Comparison of ENCODE assay signal across 8 mouse cellular contexts in genomic region chr7:127746494-127747491, GRCm38 (mm10). TPM values are rescaled to one million over a fixed set of nuclear protein-coding genes. Genes with fewer than 3 reads are reported as not detected.
DNase-seq lines count a peak whose midpoint lies in the region; ATAC-seq and TF ChIP-seq lines count a peak whose summit lies in the region.

No protein-coding gene starts in this region.

- peaks cover 4% of the 10 kb centered on the region; the same call in 1 of the 2 replicates for H3K4me1 ChIP-seq in cerebellum, adult 2 months (ENCODE audit: control insufficient read depth, insufficient read depth, low read length)
- H3K4me1 ChIP-seq in kidney, postnatal 0 days (replicated peaks; ENCODE audit: insufficient read depth, low read length), result peaks cover 5% of the 10 kb centered on the region; the same call in 1 of the 2 replicates
- peaks cover 24% of the 10 kb centered on the region for H3K4me1 ChIP-seq in midbrain, embryonic 15.5 days

- TF ChIP-seq POLR2A in cerebellum, adult 2 months (IDR thresholded peaks at IDR 0.05; ENCODE audit: borderline replicate concordance, insufficient read depth, low read length), result no peak

- ATAC-seq in kidney, postnatal 0 days (replicated peaks; ENCODE audit: low FRiP score, low read depth), result peak; percentile 8; the same call in 1 of the 2 replicates
- ATAC-seq in midbrain, embryonic 15.5 days (replicated peaks), result no peak
- ATAC-seq in inflammation-experienced regulatory T-cells, adult 6 months, result no peak

- no peak for TF ChIP-seq CTCF in cerebellum, adult 2 months (IDR thresholded peaks at IDR 0.05; ENCODE audit: borderline replicate concordance, insufficient read depth, low read depth, low read length)
- no peak for TF ChIP-seq CTCF in kidney, postnatal 0 days (IDR thresholded peaks at IDR 0.05; ENCODE audit: low read depth)

- WGBS in cerebellum, adult 2 months, result 1% methylated on average over 61 of the region's 62 CpGs
- 1% methylated on average over 40 of the region's 62 CpGs for WGBS in kidney, postnatal 0 days
- under 1% methylated on average over 48 of the region's 62 CpGs for WGBS in midbrain, embryonic 15.5 days

- H3K27ac ChIP-seq in cerebellum, adult 2 months (ENCODE audit: insufficient read depth, low read length), result no peak overlapping the region
- H3K27ac ChIP-seq in kidney, postnatal 0 days, result peak overlapping the region; percentile 81
- peak overlapping the region; percentile 92 for H3K27ac ChIP-seq in midbrain, embryonic 15.5 days

- peak; percentile 41 for DNase-seq in right cerebral cortex, postnatal 14 days
- no peak for DNase-seq in right cerebral cortex, postnatal 25 days
- DNase-seq in cerebellum, adult 2 months, result peak; percentile 49 to 58
- DNase-seq in forelimb bud, embryonic 11.5 days (ENCODE audit: low read depth, low spot score), result peak; percentile 51
- DNase-seq in kidney, postnatal 0 days (ENCODE audit: low spot score), result peak; percentile 55
- DNase-seq in thymus, postnatal 4 days, result peak; percentile 70

- peak overlapping the region; percentile 82 for H3K9ac ChIP-seq in kidney, postnatal 0 days (ENCODE audit: low read depth, low read length)
- peak overlapping the region; percentile 94 for H3K9ac ChIP-seq in midbrain, embryonic 15.5 days

- H3K4me3 ChIP-seq in cerebellum, adult 2 months (replicated peaks; ENCODE audit: insufficient read depth, low read depth, low read length), result peak overlapping the region; percentile 75
- peak overlapping the region; percentile 86 for H3K4me3 ChIP-seq in kidney, postnatal 0 days (replicated peaks; ENCODE audit: low read depth, low read length)
- H3K4me3 ChIP-seq in midbrain, embryonic 15.5 days, result peak overlapping the region; percentile 94

- H3K9me3 ChIP-seq in kidney, postnatal 0 days (replicated peaks; ENCODE audit: low read length), result no peaks in the 10 kb centered on the region
- H3K9me3 ChIP-seq in midbrain, embryonic 15.5 days, result no peaks in the 10 kb centered on the region

- H3K4me2 ChIP-seq in kidney, postnatal 0 days (ENCODE audit: low read length), result peak overlapping the region; percentile 97
- H3K4me2 ChIP-seq in midbrain, embryonic 15.5 days, result peak overlapping the region; percentile 71

- peaks cover 24% of the 10 kb centered on the region for H3K36me3 ChIP-seq in kidney, postnatal 0 days (ENCODE audit: insufficient read depth, low read length)
- peaks cover 36% of the 10 kb centered on the region for H3K36me3 ChIP-seq in midbrain, embryonic 15.5 days (replicated peaks)

- no peaks in the 10 kb centered on the region for H3K27me3 ChIP-seq in cerebellum, adult 2 months (ENCODE audit: control insufficient read depth, insufficient read depth, low read length)
- H3K27me3 ChIP-seq in kidney, postnatal 0 days (ENCODE audit: insufficient read depth, low read length), result no peaks in the 10 kb centered on the region
- no peaks in the 10 kb centered on the region for H3K27me3 ChIP-seq in midbrain, embryonic 15.5 days (replicated peaks)

RNA-seq across cellular contexts. Expression of gene Fbxl19, which starts 2.5 kb away (rescaled TPM):
- polyA plus RNA-seq in cerebellum, adult 2 months (2012; rRNA removed), result 35.2 and 37.8 TPM in 2 replicates
- 2.8 and 3.5 TPM in 2 replicates for polyA plus RNA-seq in kidney, postnatal 0 days (2015; fragmentation: Nextera tagmentation; extraction: Ambion mirVana)
- polyA plus RNA-seq in midbrain, embryonic 15.5 days (2015; fragmentation: Nextera tagmentation; extraction: Ambion mirVana), result 10.8 and 12.1 TPM in 2 replicates
- under 1 TPM; 0.31 to 0.87 (median 0.84) TPM for polyA plus RNA-seq in inflammation-experienced regulatory T-cells, adult 6 months (2017; shearing (Covaris generic))

RNA-seq across cellular contexts. Expression of gene Ctf2, which starts 14.8 kb away (rescaled TPM):
- polyA plus RNA-seq in cerebellum, adult 2 months (2012; rRNA removed), result not detected in 2 replicates
- 0.08 TPM in 1 of 2 replicates, not detected in the other for polyA plus RNA-seq in kidney, postnatal 0 days (2015; fragmentation: Nextera tagmentation; extraction: Ambion mirVana)
- 0.12 and 0.15 TPM in 2 replicates for polyA plus RNA-seq in midbrain, embryonic 15.5 days (2015; fragmentation: Nextera tagmentation; extraction: Ambion mirVana)
- polyA plus RNA-seq in inflammation-experienced regulatory T-cells, adult 6 months (2017; shearing (Covaris generic)), result not detected

RNA-seq across cellular contexts. Expression of gene Orai3, which starts 22.8 kb away (rescaled TPM):
- polyA plus RNA-seq in cerebellum, adult 2 months (2012; rRNA removed), result 24.1 and 26.1 TPM in 2 replicates
- 27.2 and 30.1 TPM in 2 replicates for polyA plus RNA-seq in kidney, postnatal 0 days (2015; fragmentation: Nextera tagmentation; extraction: Ambion mirVana)
- polyA plus RNA-seq in midbrain, embryonic 15.5 days (2015; fragmentation: Nextera tagmentation; extraction: Ambion mirVana), result 8.1 and 9.8 TPM in 2 replicates
- polyA plus RNA-seq in inflammation-experienced regulatory T-cells, adult 6 months (2017; shearing (Covaris generic)), result 10 to 100 TPM; 11.3 to 14.3 (median 14.2) TPM

RNA-seq across cellular contexts. Expression of gene Setd1a, which starts 29.7 kb away (rescaled TPM):
- polyA plus RNA-seq in cerebellum, adult 2 months (2012; rRNA removed), result 23.1 and 25.5 TPM in 2 replicates
- polyA plus RNA-seq in kidney, postnatal 0 days (2015; fragmentation: Nextera tagmentation; extraction: Ambion mirVana), result 15.6 and 17.9 TPM in 2 replicates
- 21.5 and 21.6 TPM in 2 replicates for polyA plus RNA-seq in midbrain, embryonic 15.5 days (2015; fragmentation: Nextera tagmentation; extraction: Ambion mirVana)
- 1 to 10 TPM; 3.9 to 7.9 (median 6.8) TPM for polyA plus RNA-seq in inflammation-experienced regulatory T-cells, adult 6 months (2017; shearing (Covaris generic))

RNA-seq across cellular contexts. Expression of gene Ctf1, which starts 34.3 kb away (rescaled TPM):
- 6.4 and 6.5 TPM in 2 replicates for polyA plus RNA-seq in cerebellum, adult 2 months (2012; rRNA removed)
- polyA plus RNA-seq in kidney, postnatal 0 days (2015; fragmentation: Nextera tagmentation; extraction: Ambion mirVana), result 14.5 and 15.9 TPM in 2 replicates
- 3.7 and 3.8 TPM in 2 replicates for polyA plus RNA-seq in midbrain, embryonic 15.5 days (2015; fragmentation: Nextera tagmentation; extraction: Ambion mirVana)
- polyA plus RNA-seq in inflammation-experienced regulatory T-cells, adult 6 months (2017; shearing (Covaris generic)), result not detected
